Mouse (Mus musculus) midbrain, embryonic 10.5 days (tissue): ENCODE data around the gene 1810010H24Rik. TPM values are rescaled to one million over a fixed set of nuclear protein-coding genes. Genes with fewer than 3 reads are reported as not detected.
"Not testable (repeated sequence)": the region's sequence is repeated elsewhere in the genome, so short reads cannot be mapped to it uniquely, and the experiment has no call there.

Experiments used
- DNase-seq: peaks from one replicate; pipeline ENCODE4 v3.0.0-alpha.2; 2017; ENCODE audit warnings: low spot score
- H3K27ac ChIP-seq: fragments of 300-500 bp; sonication (generic); replicated peaks from 2 replicates; pipeline ENCODE4 v1.5.1; 2016; ENCODE audit warnings: mild to moderate bottlenecking
- H3K27me3 ChIP-seq: fragments of 300-500 bp; sonication (generic); 2 replicates; pipeline ENCODE4 v1.6.1; 2016; ENCODE audit warnings: low read depth, mild to moderate bottlenecking; ENCODE audit not compliant: poor library complexity, severe bottlenecking
- H3K36me3 ChIP-seq: fragments of 300-500 bp; sonication (generic); 2 replicates; pipeline ENCODE4 v1.6.1; 2016; ENCODE audit warnings: mild to moderate bottlenecking, moderate library complexity
- H3K4me1 ChIP-seq: fragments of 300-500 bp; sonication (generic); 2 replicates; pipeline ENCODE4 v1.6.1; 2016
- H3K4me3 ChIP-seq: fragments of 300-500 bp; sonication (generic); 2 replicates; pipeline ENCODE4 v1.5.1; 2016; ENCODE audit warnings: mild to moderate bottlenecking, moderate library complexity
- H3K9me3 ChIP-seq: fragments of 300-500 bp; sonication (generic); replicated peaks from 2 replicates; pipeline ENCODE4 v1.6.1; 2016; ENCODE audit warnings: mild to moderate bottlenecking
- WGBS: fragments of 180-500 bp; shearing (Covaris S2); methylation state at CpG from one replicate; pipeline ENCODE4 v1.1.7; 2016; 5-methylcytosine and 5-hydroxymethylcytosine counted together
- polyA plus RNA-seq: library from polyadenylated mRNA; unstranded; fragments of >200 nt; fragmentation: Nextera tagmentation; extraction: Ambion mirVana; gene quantifications from 2 replicates; pipeline ENCODE4 v1.2.1, GENCODE M21; 2016

Gene 1810010H24Rik
- polyA plus RNA-seq = 2.0 and 3.2 TPM in 2 replicates

GRCm38 (mm10) chr11:107025411-107026321 lies at the start of gene 1810010H24Rik:
Gene 1810010H24Rik (plus strand): TSS chr11:107025681.
- Histone ChIP-seq H3K4me3 (peak within 1 kb of the TSS; percentile 66), H3K27me3 (peaks cover 54% of the 10 kb centered on the region), H3K36me3 (no peaks in the 10 kb centered on the region), H3K4me1 (peaks cover 51% of the 10 kb centered on the region), H3K9me3 (no peaks in the 10 kb centered on the region), H3K27ac (peak within 1 kb of the TSS; percentile 81)
- DNase-seq = peak; percentile 56
- WGBS = under 1% methylated on average over 45 of the region's 45 CpGs

GRCm38 (mm10) chr11:106976194-106976593 lies 49.3 kb upstream of the 1810010H24Rik start:
- Histone ChIP-seq H3K9me3 (no peaks in the 10 kb centered on the region), H3K4me3 (no peak overlapping the region), H3K27me3 (no peaks in the 10 kb centered on the region), H3K4me1 (no peaks in the 10 kb centered on the region), H3K36me3 (no peaks in the 10 kb centered on the region), H3K27ac (no peak overlapping the region)
- DNase-seq = no peak
- WGBS = 88% methylated on average over 8 of the region's 8 CpGs

- Histone ChIP-seq H3K27me3 (no peaks in the 10 kb centered on the region), H3K36me3 (peaks cover 16% of the 10 kb centered on the region), H3K4me3 (no peak overlapping the region), H3K4me1 (no peaks in the 10 kb centered on the region), H3K9me3 (no peaks in the 10 kb centered on the region), H3K27ac (no peak overlapping the region)
- WGBS = 33% methylated on average over 7 of the region's 7 CpGs
- peak; percentile 53 for DNase-seq
Measured at GRCm38 (mm10) chr11:106980455-106980854, 45.0 kb upstream of the 1810010H24Rik start.

GRCm38 (mm10) chr11:106981787-106982186 lies 43.7 kb upstream of the 1810010H24Rik start:
- Histone ChIP-seq H3K4me3 (no peak overlapping the region), H3K27ac (no peak overlapping the region), H3K4me1 (no peaks in the 10 kb centered on the region), H3K36me3 (peaks cover 26% of the 10 kb centered on the region), H3K27me3 (no peaks in the 10 kb centered on the region), H3K9me3 (no peaks in the 10 kb centered on the region)
- DNase-seq = no peak
- WGBS = 36% methylated on average over 1 of the region's 1 CpGs

- DNase-seq = no peak
- Histone ChIP-seq H3K36me3 (peaks cover 31% of the 10 kb centered on the region), H3K27ac (no peak overlapping the region), H3K4me1 (no peaks in the 10 kb centered on the region), H3K9me3 (no peaks in the 10 kb centered on the region), H3K4me3 (no peak overlapping the region), H3K27me3 (no peaks in the 10 kb centered on the region)
- 66% methylated on average over 5 of the region's 5 CpGs for WGBS
Measured at GRCm38 (mm10) chr11:106982351-106982750, 43.1 kb upstream of the 1810010H24Rik start.

GRCm38 (mm10) chr11:106985979-106986604 lies 39.4 kb upstream of the 1810010H24Rik start:
- 89% methylated on average over 9 of the region's 9 CpGs for WGBS
- peaks cover 66% of the 10 kb centered on the region for H3K36me3 ChIP-seq
- H3K27me3 ChIP-seq, H3K4me3 ChIP-seq, H3K9me3 ChIP-seq, DNase-seq, H3K4me1 ChIP-seq, H3K27ac ChIP-seq: not testable (repeated sequence)

- no peak overlapping the region for H3K4me3 ChIP-seq
- no peaks in the 10 kb centered on the region for H3K27me3 ChIP-seq
- peaks cover 78% of the 10 kb centered on the region for H3K36me3 ChIP-seq
- no peak for DNase-seq
- no peaks in the 10 kb centered on the region for H3K4me1 ChIP-seq
- no peaks in the 10 kb centered on the region for H3K9me3 ChIP-seq
- WGBS = 91% methylated on average over 2 of the region's 2 CpGs
- no peak overlapping the region for H3K27ac ChIP-seq
Measured at GRCm38 (mm10) chr11:106987384-106987783, 38.1 kb upstream of the 1810010H24Rik start.

- Histone ChIP-seq H3K4me1 (peaks cover 23% of the 10 kb centered on the region), H3K27me3 (no peaks in the 10 kb centered on the region), H3K36me3 (peaks cover 77% of the 10 kb centered on the region), H3K27ac (no peak overlapping the region), H3K9me3 (no peaks in the 10 kb centered on the region), H3K4me3 (no peak overlapping the region)
- DNase-seq = no peak
- 85% methylated on average over 3 of the region's 3 CpGs for WGBS
Measured at GRCm38 (mm10) chr11:106994246-106995085, 31.0 kb upstream of the 1810010H24Rik start.

- not testable (repeated sequence) for H3K27me3 ChIP-seq, DNase-seq, H3K27ac ChIP-seq, H3K9me3 ChIP-seq
- Histone ChIP-seq H3K4me3 (peak overlapping the region; percentile 100), H3K36me3 (peaks cover 57% of the 10 kb centered on the region), H3K4me1 (peaks cover 32% of the 10 kb centered on the region)
- 95% methylated on average over 7 of the region's 7 CpGs for WGBS
Measured at GRCm38 (mm10) chr11:106996492-106996891, 29.0 kb upstream of the 1810010H24Rik start.

- Histone ChIP-seq H3K36me3 (peaks cover 43% of the 10 kb centered on the region), H3K27ac (peak overlapping the region; percentile 99), H3K9me3 (no peaks in the 10 kb centered on the region), H3K4me3 (peak overlapping the region; percentile 100), H3K27me3 (no peaks in the 10 kb centered on the region), H3K4me1 (peaks cover 42% of the 10 kb centered on the region)
- DNase-seq = no peak
- 18% methylated on average over 5 of the region's 5 CpGs for WGBS
Measured at GRCm38 (mm10) chr11:106997976-106998375, 27.5 kb upstream of the 1810010H24Rik start.

GRCm38 (mm10) chr11:106998651-106999150 lies 26.8 kb upstream of the 1810010H24Rik start:
- under 1% methylated on average over 26 of the region's 26 CpGs for WGBS
- peaks cover 42% of the 10 kb centered on the region for H3K4me1 ChIP-seq
- H3K9me3 ChIP-seq = no peaks in the 10 kb centered on the region
- H3K36me3 ChIP-seq = peaks cover 37% of the 10 kb centered on the region
- H3K4me3 ChIP-seq = peak overlapping the region; percentile 100
- H3K27ac ChIP-seq = peak overlapping the region; percentile 99
- H3K27me3 ChIP-seq = no peaks in the 10 kb centered on the region
- peak; percentile 59 for DNase-seq
